Mouse (Mus musculus) kidney, postnatal 4 days (tissue): ENCODE results near the gene Sik3.
"Not testable (repeated sequence)": the region's sequence is repeated elsewhere in the genome, so short reads cannot be mapped to it uniquely, and the experiment has no call there.

Experiments used
- DNase-seq, 2 experiments: peaks; one replicate each; pipeline ENCODE4 v3.0.0; 2021; ENCODE audit warnings: mixed read lengths in 2 of 2

Gene Sik3

DNA sequence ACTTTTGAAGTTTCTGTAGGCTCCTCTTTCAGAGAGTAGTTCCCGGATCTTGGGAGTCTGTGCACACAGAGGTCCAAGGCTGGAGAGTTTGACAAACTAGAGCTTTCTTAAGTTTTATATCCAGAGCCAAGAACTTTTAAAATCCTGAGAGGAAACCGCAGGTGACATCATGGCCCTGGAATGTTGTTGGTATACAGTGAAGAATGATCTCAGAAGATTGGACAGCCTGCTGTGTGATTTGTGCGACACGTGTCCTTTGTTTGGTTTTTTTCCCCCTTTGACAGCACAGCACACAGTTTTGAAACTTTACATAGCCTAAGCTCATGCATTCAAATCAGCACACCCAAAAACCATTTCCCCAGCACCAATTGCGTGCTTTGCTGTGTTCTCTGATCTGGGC, 99.6 kb downstream of the Sik3 start:
- DNase-seq, result peak; percentile 51 to 63

DNA sequence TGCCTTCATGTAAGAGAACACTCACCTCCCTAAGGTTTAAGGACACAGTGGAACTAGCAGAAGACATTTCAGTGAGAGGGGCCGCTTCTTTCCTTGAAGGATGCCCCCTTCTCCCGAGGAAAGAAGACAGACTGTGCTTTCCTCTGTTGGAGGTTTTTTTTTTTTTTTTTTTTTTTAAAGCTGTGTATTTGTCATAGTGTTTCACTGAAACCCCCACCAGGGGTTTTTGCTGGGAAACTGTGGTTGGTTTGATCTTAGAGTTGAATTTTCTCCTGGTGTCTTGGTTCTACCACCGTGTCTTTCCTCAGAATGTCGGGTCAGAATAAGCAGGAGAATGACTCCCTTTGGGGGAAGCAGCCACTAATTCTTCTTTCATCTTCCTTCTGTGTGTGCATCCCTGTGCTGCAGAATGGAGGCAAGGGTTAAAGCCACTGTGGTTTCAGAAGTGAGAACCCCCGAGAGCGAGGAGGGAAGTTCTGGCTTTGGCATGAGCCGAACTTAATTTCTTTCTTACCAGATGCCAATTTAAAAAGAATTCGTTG, 106.3 kb downstream of the Sik3 start:
- no peak for DNase-seq

DNA sequence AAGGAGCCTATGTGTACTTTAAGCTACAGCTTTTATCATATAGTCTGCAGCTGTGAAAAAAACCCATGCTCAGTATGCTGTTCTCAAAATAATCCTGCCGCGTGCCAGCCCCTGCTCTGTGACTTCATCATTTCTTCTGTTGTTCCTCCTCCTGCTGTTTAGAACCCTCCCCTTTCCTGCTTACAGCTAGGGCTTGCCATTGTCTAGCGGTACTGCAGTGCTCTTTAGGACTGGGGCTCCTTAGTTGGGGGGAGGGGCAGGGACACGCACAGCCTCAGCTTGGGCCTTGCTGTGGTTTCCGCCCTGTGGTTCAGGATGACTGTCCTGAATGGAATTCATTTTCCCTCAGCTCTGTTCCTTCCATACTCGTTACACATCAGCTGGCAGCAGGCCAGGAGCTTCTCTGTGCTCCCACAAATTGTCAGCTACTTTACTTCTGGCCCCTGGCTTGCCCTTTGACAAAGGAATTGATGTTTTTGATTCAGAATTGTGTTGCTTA, 107.4 kb downstream of the Sik3 start:
- peak; percentile 88 to 92 for DNase-seq

DNA sequence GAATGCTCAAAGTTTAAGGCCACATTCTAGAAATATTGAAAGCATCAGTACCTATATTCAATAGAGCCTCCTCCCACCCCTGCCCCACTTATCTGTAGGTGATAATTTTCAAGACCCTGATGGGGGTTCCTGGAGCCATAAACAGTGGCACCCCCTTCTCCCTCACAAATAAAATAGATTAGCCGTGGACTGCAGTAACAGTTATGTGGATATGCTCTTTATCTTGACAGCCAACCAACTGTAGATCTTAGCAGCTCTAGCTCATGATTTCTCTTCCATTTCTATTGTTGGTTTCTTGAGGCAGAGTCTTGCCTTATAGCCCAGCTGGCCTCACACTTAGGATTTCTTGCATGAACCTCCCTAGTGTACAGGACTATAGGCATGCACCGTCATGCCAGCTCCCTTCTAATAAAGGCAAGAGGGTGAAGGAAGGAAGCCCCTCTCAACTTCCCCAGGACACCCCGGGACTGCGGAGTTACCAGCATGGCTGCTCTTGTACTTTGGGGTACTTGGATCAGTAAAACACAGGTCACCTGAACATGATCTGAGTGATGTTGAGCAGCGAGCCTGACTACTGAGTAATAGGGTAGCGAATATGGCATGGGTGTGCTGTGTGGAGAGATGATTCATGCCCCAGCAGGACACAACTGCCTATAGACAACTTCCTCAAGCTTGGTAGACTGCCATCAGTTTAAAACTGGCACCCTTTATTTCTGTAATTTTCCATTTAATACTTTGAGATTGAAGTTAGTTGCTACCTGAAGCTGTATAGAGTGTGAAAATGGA, 108.0 kb downstream of the Sik3 start:
- DNase-seq, result no peak

DNA sequence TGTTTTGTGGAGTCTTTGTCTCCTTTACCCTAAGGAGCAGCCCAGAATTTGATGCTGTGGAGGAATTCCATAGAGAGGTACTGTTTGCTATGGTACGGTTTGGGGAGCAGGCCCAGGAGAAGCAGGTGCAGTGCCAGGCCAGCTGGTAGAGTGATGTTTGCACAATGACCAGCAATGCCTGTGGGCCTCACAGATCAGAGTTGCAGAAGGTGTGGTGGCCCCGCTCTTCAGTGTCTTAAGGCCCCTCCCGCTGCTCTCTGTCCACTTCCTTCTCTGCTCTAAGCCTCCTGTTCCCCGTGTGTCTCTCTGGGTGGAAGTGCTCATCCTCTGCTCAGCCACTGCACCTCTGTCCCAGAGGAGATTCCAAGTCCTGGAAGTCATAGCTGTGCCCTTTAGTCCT, 108.9 kb downstream of the Sik3 start:
- DNase-seq, result no peak

DNA sequence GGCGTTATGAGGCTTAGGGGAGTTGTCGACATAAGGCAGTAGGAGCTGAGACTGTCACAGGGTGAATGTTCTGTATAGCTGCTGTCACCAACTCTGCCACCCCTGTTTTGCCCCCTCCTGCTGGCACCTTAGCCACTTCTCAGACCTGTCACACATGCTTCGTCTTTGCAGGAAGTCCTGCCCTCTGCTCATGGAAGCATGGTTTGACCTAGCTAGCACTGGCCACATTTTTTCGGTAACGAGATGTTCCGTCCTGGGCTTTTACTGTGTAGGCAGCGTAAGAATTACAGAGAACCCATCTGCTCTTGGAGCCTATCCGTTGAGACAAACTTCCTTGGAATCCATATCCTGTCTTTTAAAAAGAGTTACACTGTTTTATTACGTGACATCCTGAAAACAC, 110.1 kb downstream of the Sik3 start:
- no peak for DNase-seq

DNA sequence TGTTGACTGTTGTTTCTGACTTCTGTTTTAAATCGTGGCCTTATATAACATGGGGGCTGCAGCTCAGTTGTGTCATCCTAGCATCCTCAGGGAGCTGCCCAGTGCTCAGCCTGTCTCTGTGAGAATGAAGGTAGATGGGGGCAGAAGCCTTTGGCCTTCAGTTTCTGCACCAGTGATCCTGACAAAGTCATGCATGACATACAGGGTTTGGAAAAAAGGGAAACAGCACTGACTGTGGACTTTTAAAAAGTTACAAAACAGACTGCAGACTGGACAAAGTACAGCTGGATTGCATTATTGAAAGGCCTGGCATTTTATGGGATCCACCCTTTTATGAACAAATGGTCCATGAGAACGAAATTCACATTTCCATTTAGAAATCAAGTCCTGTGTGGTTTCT, 113.7 kb downstream of the Sik3 start:
- no peak for DNase-seq

DNA sequence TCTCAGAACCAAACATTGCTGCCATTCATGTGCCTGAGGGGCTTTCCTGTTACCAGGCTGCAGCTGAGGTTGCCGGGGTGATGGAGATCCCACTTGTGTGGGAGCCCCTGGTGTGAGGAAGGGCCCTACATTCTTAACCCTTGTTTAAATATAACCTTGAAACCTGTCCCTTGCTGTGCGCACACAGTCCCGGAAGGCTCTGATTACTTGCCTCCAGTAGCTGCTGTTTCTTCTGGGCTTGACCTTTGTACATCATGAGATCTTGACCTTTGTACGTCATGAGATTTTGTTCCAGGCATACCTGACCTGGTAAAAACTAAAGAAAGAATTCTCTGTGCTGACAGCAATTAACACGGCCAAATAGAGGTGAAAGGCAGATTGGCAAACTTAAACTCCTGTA, 114.7 kb downstream of the Sik3 start:
- DNase-seq, result no peak

DNA sequence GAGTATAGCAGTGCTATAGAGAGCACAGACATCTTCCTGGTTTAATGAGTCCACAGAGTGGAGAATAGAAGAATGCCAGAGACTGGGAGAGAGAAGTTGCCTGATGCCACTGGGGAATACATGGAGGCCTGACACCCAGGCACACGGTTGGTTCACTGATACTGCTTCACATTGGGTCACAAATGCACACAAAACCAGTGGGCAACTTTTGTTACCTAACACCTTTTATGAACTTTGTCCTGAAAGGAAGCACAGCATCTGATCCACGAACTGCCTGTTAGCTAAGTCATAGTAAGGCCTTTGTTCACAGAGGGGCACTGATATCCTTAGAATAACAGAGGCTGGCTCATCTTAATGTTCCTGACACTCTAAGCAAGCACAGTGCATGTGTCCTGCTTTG, 116.6 kb downstream of the Sik3 start:
- no peak for DNase-seq

DNA sequence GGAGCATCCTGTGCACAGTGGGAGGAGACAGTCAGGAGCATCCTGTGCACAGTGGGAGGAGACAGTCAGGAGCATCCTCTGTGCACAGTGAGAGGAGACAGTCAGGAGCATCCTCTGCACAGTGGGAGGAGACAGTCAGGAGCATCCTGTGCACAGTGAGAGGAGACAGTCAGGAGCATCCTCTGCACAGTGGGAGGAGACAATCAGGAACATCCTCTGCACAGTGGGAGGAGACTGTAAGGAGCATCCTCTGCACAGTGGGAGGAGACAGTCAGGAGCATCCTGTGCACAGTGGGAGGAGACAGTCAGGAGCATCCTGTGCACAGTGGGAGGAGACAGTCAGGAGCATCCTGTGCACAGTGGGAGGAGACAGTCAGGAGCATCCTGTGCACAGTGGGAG, 120.2 kb downstream of the Sik3 start:
- not testable (repeated sequence) for DNase-seq

DNA sequence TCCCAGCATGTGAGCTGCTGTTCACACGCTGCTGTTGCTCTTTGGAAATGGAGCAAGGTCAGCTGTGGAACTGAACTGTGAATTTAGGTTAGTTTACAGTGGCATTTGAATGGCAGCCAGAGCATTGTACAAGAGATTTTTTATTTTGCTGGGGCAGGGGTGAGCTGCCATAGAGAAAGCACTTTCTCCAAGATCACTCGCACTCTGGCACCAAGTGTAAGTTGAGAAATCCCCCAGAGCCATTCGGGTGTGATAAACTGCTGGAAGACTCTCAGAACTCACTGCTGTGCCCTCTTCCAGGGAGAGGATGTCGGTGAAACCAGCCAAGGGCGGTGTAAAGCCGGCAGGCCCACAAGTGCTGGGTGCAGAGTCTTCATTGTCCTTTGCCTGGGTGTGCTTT, 126.2 kb downstream of the Sik3 start:
- no peak for DNase-seq

DNA sequence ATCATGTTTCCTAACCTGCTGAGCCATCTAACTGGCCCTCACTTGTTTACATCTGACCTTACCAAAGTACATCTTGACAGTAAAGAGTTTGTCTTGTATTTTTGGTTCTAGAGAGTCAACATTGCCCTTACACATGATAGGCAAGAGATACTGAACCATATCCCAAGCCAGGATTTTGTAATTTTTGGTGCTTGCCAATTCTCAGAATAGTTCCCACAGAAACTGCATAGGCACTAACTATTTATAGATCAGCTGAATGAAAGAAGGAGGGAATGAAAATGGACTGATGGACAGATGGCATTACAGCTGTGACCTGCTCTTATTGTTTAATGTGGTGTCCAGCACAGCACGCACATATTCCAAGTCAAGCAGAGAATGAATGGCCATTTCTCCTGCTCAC, 128.2 kb downstream of the Sik3 start:
- no peak for DNase-seq

DNA sequence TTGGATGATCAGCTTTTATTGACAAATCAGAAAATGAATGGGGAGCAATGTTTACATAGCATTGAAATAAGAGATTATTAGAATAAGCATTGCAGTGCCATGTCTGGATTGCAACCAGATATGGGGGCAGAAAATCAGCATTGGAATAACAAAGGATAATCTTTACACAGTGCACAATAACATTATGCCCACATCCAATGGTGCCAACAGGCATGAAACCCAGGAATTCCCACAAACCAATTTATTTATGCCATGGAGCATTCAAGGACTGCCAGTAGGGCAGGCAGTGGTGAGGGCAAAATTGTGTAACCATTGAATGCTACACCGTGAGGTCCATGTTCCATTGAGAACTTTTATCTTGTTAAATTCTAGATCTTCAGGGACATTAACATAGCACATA, 129.4 kb downstream of the Sik3 start:
- DNase-seq, result no peak

DNA sequence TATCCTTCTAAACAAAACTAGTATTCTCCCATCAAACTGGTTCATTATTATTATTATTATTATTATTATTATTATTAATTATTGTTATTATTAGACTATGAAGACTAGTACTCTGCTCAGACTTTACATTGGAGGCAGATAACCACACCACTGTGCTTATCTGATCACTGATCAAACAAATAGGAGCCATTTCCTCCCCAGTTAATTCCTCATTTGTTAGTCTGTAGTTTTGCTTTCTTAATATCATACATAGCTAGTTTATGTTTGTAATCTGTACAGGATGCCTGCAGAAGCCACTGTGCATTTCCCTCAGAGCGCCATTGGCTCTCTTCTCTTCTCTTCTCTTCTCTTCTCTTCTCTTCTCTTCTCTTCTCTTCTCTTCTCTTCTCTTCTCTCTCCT, 129.9 kb downstream of the Sik3 start:
- DNase-seq, result no peak

DNA sequence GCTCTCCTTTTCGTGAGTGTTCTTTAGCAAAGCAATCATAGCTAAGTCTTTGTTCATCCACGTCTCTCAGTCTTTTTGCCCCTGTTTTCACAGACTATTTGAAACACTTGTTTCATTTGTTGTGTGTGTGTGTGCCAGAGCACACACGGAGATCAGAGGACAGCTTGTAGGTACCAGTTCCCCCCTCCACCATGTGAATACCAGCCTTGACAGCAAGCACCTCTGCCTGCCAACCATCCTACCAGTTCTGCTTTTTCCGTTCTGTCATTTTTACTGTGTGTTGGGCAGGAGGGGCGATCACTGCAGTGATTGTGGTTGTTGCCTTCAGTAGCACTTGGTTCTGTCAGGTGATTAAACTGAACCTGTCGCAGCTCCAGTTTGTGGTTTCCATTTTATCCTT, 132.4 kb downstream of the Sik3 start:
- DNase-seq, result no peak

DNA sequence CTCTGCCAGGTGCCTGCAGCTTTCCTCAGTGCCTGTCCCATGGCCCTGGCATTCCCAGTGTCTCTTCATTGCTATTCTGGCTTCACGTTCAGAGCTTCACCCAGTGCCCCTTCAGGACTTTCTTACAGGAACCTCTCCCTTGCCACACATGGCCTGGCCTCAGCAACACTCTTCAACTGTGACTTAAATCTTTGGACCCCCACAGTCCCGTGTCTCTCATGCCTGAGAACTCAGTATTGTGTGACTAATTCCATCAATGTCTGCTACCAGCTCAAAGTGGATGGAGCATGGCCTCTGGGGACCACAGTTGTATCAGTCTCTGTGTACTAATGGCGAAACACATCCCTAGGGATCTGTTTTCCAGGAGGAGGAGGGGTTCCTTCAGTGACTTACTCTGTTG, 133.8 kb downstream of the Sik3 start:
- DNase-seq, result no peak

DNA sequence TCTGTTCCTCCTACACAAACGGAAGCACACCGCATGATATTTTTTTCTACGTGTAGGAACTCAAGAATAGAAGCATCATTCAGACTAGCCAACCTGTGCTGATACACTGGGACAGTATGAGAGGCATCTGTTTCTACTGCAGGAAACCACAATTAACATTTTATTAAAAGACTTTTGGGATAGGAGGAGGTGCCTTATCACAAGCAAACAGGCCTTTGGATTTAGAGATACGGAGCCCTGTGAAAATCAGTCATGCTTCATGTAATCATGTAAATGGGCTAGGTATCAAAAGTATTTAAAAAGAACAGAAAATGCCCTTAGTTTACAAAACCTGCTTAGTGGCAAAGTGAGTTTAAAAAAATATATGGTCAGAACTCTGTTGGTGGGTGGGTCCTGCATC, 136.1 kb downstream of the Sik3 start:
- DNase-seq, result no peak

DNA sequence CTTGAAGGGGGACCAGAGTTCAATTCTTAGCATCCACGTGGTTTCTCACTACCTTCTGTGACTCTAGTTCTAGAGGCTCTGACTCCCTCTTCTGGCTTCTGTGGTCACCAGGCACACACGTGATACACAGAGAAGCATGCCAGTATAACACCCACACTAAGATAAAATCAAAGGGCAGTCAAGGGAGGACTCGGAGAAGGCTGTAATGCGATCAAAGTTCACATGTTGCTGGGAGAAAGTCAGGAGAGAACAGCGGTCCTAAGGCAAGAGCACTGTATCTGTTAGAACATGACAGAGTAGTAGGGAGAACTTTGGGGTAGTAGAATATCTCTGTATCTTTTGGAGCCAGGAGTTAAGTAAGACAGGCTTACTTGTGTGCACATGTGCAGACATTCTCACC, 136.8 kb downstream of the Sik3 start:
- no peak for DNase-seq

DNA sequence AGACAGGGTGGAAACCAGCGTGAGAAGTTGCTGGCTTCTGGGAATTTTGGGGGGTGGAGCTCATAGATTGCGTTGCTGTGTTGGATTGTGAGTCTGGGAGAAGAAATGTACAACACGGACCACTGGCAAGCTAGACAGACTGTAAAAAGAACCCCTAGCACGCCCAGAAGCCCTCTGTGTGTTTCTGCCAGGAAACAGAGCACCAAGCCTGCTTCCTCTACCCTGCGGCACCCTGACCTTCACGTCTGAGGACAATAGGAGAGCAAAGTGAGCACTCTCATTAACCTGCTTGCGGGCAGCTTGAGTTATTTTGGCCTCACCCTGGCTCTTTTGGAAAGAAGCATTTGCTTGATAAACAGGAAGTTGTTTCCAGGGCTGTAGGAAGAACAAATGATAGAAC, 137.5 kb downstream of the Sik3 start:
- peak; percentile 41 to 57 for DNase-seq

DNA sequence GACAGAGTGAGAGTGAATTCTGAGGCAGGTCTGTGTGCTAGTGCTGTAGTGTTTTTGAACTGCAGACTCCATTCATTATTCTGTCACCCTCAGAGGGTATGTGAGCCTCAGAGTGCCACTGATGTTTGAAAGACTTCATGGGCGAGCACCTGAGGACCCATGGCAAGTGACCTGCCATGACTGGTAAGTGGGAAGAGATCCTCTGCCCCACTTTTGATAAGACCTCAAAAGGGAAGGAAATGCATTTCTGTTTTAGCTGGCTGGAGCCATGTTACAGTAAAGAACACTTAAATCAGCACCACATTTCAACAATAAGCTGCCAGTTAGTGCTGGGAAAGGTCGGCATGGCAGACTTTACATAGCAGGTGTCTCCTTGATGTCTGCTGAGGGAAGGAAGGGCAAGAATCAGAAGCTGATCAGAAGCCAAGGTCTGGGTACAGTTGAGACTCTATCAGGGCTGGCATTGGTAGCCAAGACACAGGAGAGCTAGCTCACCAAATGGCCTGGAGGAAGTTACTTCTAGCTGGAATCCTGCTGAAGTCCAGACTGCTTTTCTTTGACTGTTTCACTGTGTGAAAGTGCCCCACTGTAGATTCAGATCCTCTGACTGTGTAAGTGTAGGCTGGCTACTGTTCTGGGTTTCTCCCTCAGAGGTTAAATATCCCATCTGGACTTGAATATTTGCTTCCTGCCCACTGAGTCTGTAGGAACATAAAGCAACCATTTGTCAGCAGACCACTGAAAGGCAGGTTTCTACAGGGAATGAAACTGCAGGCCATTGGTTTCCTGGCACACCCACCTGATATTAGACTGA, 138.5 kb downstream of the Sik3 start:
- DNase-seq, result no peak

DNA sequence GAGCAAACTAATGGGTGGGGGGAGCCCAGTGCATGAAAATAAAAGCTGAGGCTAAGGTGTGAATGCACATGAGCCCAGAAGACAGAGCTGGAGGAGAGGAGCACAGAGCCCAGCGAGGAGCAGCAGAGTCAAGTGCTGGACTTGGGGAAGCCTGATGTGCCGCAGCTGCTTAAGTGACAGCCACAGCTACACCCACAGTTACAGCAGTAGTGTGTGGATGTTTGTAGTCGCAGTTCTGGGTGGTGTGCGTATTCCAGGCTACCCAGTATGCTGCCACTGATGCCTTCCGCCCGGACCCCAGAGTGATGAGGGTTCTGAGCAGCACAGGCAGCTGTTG, 139.1 kb downstream of the Sik3 start:
- peak; percentile 64 to 69 for DNase-seq

DNA sequence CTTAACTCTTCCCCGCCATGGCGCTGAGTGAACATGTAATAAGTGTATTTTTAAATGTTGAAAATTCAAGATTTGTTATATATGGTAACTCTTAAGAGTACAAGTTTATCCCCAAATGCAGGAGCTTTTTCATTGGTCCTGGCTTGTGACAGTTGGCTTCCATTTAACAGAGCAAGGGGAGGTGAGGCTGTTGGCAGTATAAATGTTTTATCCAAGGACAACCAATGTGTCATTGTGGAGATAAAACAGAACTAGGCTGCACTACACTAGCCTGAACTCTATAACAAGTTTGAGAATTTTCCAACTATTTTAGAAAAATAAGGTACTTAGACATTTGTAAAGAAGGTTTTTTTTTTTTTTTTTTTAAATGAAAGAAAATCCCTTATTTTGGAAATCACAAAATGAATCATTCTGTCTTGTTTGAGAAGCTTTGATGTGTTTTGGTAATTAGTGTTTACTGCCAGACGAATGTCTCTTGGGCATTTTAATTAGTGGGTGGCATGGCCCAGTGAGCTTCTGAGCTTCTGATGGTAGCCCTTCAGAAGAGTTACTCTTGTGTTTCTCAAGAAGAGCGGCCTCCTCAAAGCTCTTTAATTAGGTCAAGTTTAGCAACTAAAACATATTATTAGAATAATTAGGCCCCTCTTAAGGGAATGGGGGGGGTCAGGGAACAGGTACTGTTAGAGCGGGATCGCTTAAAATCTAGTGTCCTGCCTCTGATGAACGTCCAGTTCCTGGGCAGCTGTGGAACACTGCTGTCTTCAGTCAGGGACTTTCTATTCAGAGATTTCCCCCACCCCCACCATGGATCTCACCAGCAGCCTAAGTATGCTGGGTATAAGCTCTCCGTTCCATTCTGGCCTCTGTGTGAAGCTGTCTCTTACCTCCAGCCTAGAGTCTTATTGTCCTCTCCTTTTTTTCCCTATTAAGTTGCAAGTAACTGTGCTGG, 139.7 kb downstream of the Sik3 start:
- no peak for DNase-seq

DNA sequence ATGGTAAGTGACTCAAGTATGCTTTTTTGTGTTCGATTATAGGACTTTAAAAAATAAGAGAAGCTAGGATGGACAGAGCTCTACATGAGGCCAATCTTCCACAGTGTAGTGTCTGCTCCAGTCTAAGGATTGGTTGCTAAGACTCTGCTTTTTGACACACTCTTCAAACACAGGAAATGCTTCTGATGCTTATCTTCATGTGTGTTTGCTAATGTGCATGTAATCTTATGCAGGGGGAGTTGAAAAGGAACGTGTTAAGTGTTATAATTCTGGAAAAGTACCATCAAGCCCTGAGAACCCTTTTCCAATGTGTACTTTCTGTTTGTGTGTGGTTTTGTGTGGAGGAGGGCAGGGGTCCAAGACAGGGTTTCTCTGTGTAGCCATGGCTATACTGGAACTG, 141.8 kb downstream of the Sik3 start:
- DNase-seq, result no peak
